In genomic region chr8:15367063-15367462, GRCm38 (mm10) we compare ENCODE assay signal across 11 mouse cellular contexts.
"Had no signal": no experiment of that assay in that cellular context is flagged by ENCODE, and none has a peak within 500 bp of the region (broad histone marks: within the 10 kb centered on the region; RNA-seq: fewer than 3 reads in every experiment).

No protein-coding gene starts in this region.

- DNase-seq: kidney, adult 2 months; kidney, postnatal 14 days; layer of hippocampus, adult 9-11 months; layer of hippocampus, postnatal 36 days; left cerebral cortex, postnatal 4 days; lung, adult 2 months; lung, postnatal 36 days; retina, postnatal 1 day; right cerebral cortex, postnatal 4 days; spleen, adult 18-20 months; thymus, postnatal 36 days had no signal
